Mouse (Mus musculus): ENCODE data around the gene Unc50. TPM values are rescaled to one million over a fixed set of nuclear protein-coding genes. Genes with fewer than 3 reads are reported as not detected.

The Unc50 gene
- polyA plus RNA-seq (2015; fragmentation: Nextera tagmentation; extraction: Ambion mirVana), result 77.2 and 81.4 TPM in 2 replicates

DNA sequence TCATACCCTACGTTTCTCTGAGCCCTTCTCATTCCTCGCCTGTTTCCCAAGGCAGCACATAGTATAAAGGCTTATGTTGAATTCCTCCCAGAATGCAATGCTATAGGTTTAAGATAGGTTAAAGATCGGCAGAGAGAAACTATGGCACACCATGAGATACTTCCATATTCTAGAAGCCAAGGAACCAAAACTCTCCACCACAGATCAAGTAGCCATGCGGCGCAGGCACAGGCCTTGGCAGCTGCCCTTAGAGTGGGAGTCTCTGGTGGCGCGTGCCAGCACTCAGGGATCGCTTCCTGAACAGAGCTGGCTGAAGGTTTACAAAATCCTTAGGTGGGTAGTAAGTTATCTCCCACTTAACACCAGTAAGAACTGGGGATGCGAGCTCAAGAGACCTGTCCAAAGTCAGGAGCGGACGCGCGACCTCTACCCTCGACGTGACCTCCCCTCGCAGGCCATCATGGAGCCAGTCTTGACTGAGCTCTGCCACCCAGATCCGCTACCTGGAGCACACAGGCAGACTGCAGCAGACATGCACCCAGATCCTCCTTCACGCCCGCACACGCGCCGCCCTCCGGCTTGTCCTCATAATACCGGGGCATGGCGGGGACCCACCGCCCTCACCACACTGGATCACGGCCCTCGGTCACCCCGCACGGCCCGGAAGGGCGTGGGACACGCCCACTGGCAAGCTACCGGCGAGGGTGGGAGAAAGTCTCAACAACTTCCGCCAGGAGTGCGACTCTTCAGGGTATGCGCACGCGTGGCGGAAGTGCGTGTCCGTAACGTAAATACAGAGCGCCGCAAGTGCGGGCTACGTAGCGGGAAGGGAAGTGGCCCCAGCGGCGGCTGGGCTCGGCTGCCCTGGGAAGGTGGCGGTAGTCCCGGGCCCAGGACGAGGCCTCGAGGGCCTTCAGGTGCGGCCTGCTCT, at the start of gene Unc50, which contains the start of gene Coa5:
TSS of gene Unc50 (plus strand) at position 774 of the 931 bp plus-strand sequence.
TSS of gene Coa5 (minus strand) at position 738 of the 931 bp plus-strand sequence.
- peaks cover 51% of the 10 kb centered on the region for H3K36me3 ChIP-seq
- 2% methylated on average over 57 of the region's 57 CpGs for WGBS
- H3K4me3 ChIP-seq, result peak within 1 kb of the TSS; percentile 85
- H3K9ac ChIP-seq, result peak within 1 kb of the TSS; percentile 93
- H3K4me2 ChIP-seq, result peak within 1 kb of the TSS; percentile 89
- H3K4me1 ChIP-seq (replicated peaks), result peaks cover 22% of the 10 kb centered on the region
- no peaks in the 10 kb centered on the region for H3K27me3 ChIP-seq
- H3K27ac ChIP-seq, result peak within 1 kb of the TSS; percentile 73
- no peaks in the 10 kb centered on the region for H3K9me3 ChIP-seq (replicated peaks)
- peak; percentile 98 for ATAC-seq (replicated peaks; ENCODE audit: insufficient number of reproducible peaks, insufficient read depth, low FRiP score, low read depth)

DNA sequence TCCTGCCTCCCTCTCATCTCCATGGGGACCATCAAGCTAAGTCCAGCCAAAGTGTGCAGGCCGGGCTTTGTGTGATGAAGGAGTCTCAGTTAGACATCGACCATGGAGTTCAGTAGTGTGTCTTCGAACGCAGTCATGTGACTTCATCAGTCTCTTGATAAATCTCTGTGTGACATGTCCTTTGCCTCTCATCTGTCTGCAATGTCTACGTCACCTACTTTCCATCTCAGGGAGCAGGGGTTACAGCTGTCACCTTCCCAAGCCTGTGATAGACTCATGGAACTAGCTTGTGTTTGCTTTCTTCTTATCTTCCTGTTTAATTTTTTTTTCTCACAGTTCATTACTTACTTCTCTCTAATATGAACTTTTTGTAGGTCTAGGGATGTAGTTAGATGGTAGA, 49.0 kb upstream of the Unc50 start:
- H3K27ac ChIP-seq, result no peak overlapping the region
- H3K4me1 ChIP-seq (replicated peaks), result peaks cover 27% of the 10 kb centered on the region
- H3K9ac ChIP-seq, result no peak overlapping the region
- WGBS, result 75% methylated on average over 5 of the region's 5 CpGs
- H3K4me2 ChIP-seq, result no peak overlapping the region
- H3K27me3 ChIP-seq, result no peaks in the 10 kb centered on the region
- H3K9me3 ChIP-seq (replicated peaks), result no peaks in the 10 kb centered on the region
- peaks cover 12% of the 10 kb centered on the region; the same call in 1 of the 2 replicates for H3K36me3 ChIP-seq
- ATAC-seq (replicated peaks; ENCODE audit: insufficient number of reproducible peaks, insufficient read depth, low FRiP score, low read depth), result no peak
- no peak overlapping the region for H3K4me3 ChIP-seq

DNA sequence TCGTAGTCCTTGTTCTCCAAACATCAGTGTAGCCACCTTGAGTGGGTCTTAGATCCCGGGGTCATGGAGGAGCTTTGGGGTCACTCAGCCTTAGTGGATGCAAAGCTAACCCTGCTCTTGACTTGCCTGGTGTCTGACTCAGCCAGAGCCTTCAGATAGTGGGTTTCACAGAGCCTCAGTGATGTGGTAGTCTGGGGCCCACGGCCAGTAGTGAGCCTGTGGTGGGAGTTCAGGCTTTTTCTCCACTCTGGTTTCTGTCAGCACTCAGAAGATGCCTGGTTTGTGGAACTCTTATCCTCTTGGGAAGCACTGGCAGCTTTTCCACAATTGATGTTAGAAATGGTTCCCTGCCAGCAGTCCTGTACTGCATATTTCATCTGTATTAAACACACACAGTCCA, 45.6 kb upstream of the Unc50 start:
- no peak overlapping the region for H3K9ac ChIP-seq
- H3K27ac ChIP-seq, result peak overlapping the region; percentile 60
- peaks cover 9% of the 10 kb centered on the region; the same call in 1 of the 2 replicates for H3K36me3 ChIP-seq
- WGBS, result 44% methylated on average over 3 of the region's 3 CpGs
- no peak overlapping the region for H3K4me3 ChIP-seq
- no peaks in the 10 kb centered on the region for H3K27me3 ChIP-seq
- H3K9me3 ChIP-seq (replicated peaks), result no peaks in the 10 kb centered on the region
- peaks cover 44% of the 10 kb centered on the region for H3K4me1 ChIP-seq (replicated peaks)
- peak; percentile 30; the same call in 1 of the 2 replicates for ATAC-seq (replicated peaks; ENCODE audit: insufficient number of reproducible peaks, insufficient read depth, low FRiP score, low read depth)
- H3K4me2 ChIP-seq, result no peak overlapping the region

DNA sequence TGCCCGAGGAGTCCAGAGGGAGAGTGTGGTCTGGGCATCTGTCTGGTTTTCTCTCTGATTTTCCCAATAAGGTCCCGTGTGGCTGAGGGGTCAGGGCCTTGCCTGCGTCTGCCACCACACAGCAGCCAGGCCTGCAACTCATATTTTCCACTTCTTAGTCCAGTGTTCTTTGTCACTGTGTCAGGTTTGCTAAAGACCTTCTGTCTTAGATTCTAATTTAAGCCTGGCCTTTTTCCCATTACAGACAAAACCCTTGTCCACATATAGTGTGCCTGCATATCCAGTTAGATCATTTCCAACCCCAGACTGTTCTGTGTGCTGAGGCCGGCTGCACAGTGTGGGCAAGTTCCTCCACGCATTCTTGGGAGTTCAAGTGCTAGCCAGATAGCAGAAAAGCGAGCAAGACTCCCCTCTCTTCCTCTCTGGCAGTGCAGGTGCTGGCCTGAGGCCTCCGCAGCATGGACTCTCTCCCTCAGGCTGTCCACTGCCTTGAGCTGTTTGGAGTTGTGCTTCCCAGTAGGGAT, 43.4 kb upstream of the Unc50 start:
- H3K36me3 ChIP-seq, result 0 out of 2 replicates have a peak, but pooled peaks cover 5% of the 10 kb centered on the region
- H3K4me3 ChIP-seq, result no peak overlapping the region
- H3K9me3 ChIP-seq (replicated peaks), result no peaks in the 10 kb centered on the region
- no peak overlapping the region for H3K9ac ChIP-seq
- peak overlapping the region; percentile 75 for H3K27ac ChIP-seq
- peak; percentile 75 for ATAC-seq (replicated peaks; ENCODE audit: insufficient number of reproducible peaks, insufficient read depth, low FRiP score, low read depth)
- H3K4me1 ChIP-seq (replicated peaks), result peaks cover 44% of the 10 kb centered on the region
- no peaks in the 10 kb centered on the region for H3K27me3 ChIP-seq
- 22% methylated on average over 7 of the region's 7 CpGs for WGBS
- H3K4me2 ChIP-seq, result no peak overlapping the region

DNA sequence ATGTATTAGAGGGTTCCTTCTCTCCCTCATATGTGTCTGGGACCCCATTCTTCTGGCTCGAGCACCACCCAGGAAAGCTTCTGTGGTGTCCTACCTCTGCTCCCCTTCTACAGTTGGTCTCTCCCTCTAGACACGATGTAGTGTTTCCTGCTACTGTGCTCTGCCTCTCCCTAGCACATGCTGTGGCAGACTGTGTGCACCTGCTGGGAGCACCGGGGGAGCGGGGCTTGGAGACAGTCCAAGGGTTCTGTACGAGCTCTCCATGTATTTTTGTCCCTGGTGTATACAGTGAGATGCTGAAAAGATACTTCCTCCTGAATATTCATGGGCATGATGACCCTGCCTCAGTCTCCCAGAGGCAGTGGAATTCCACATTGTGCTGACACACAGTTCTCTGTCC, 36.8 kb upstream of the Unc50 start:
- WGBS, result 70% methylated on average over 5 of the region's 5 CpGs

GRCm38 (mm10) chr1:37396481-37396880, 33.5 kb upstream of the Unc50 start:
- peaks cover 17% of the 10 kb centered on the region for H3K4me1 ChIP-seq (replicated peaks)
- no peak overlapping the region for H3K9ac ChIP-seq
- no peaks in the 10 kb centered on the region for H3K9me3 ChIP-seq (replicated peaks)
- H3K4me3 ChIP-seq, result no peak overlapping the region
- no peak overlapping the region for H3K27ac ChIP-seq
- 0 out of 2 replicates have a peak, but pooled peaks cover 2% of the 10 kb centered on the region for H3K36me3 ChIP-seq
- H3K27me3 ChIP-seq, result no peaks in the 10 kb centered on the region
- 88% methylated on average over 1 of the region's 1 CpGs for WGBS
- no peak for ATAC-seq (replicated peaks; ENCODE audit: insufficient number of reproducible peaks, insufficient read depth, low FRiP score, low read depth)
- H3K4me2 ChIP-seq, result no peak overlapping the region

More for the DNA sequence above, 36.8 kb upstream of the Unc50 start:
- ATAC-seq (replicated peaks; ENCODE audit: insufficient number of reproducible peaks, insufficient read depth, low FRiP score, low read depth), result no peak
- no peak overlapping the region for H3K4me3 ChIP-seq
- no peaks in the 10 kb centered on the region for H3K9me3 ChIP-seq (replicated peaks)
- no peak overlapping the region for H3K27ac ChIP-seq
- H3K4me1 ChIP-seq (replicated peaks), result no peaks in the 10 kb centered on the region
- H3K36me3 ChIP-seq, result 0 out of 2 replicates have a peak, but pooled peaks cover 7% of the 10 kb centered on the region
- no peak overlapping the region for H3K4me2 ChIP-seq
- no peaks in the 10 kb centered on the region for H3K27me3 ChIP-seq
- no peak overlapping the region for H3K9ac ChIP-seq

- no peaks in the 10 kb centered on the region for H3K9me3 ChIP-seq (replicated peaks)
- WGBS, result 49% methylated on average over 3 of the region's 3 CpGs
- ATAC-seq (replicated peaks; ENCODE audit: insufficient number of reproducible peaks, insufficient read depth, low FRiP score, low read depth), result no peak
Measured at GRCm38 (mm10) chr1:37398961-37399360, 31.0 kb upstream of the Unc50 start.

DNA sequence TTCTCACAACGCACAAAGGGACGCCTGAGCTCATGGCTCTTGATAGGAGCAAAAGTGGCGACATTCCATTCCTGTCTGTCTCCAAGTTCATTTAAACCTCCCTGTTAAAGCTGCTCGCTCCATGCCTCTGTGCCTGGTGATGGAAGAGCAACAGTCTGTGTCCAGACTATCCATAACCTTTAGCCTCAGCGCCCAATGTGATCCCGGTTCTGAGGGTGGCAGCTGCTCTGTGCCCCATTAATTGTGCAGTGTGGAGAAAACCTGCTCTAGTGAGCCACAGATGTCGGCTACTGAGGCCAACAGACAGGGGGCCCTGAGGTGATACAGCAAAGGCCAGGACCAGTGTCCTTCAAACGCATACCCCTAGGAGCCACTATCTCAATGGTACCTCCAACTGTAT, 30.2 kb upstream of the Unc50 start:
- Histone ChIP-seq H3K4me1 (replicated peaks) (peaks cover 17% of the 10 kb centered on the region), H3K4me2 (peak overlapping the region; percentile 30; the same call in 1 of the 2 replicates), H3K9ac (no peak overlapping the region), H3K27me3 (no peaks in the 10 kb centered on the region), H3K4me3 (no peak overlapping the region), H3K9me3 (replicated peaks) (no peaks in the 10 kb centered on the region), H3K27ac (peak overlapping the region; percentile 61), H3K36me3 (no peaks in the 10 kb centered on the region)
- 37% methylated on average over 8 of the region's 8 CpGs for WGBS
- no peak for ATAC-seq (replicated peaks; ENCODE audit: insufficient number of reproducible peaks, insufficient read depth, low FRiP score, low read depth)

More at GRCm38 (mm10) chr1:37398961-37399360, 31.0 kb upstream of the Unc50 start:
- H3K4me2 ChIP-seq, result no peak overlapping the region
- peaks cover 17% of the 10 kb centered on the region for H3K4me1 ChIP-seq (replicated peaks)
- H3K27ac ChIP-seq, result 0 out of 2 replicates have a peak overlapping the region, but pooled peaks have one; percentile 61
- H3K36me3 ChIP-seq, result no peaks in the 10 kb centered on the region
- H3K27me3 ChIP-seq, result no peaks in the 10 kb centered on the region
- no peak overlapping the region for H3K9ac ChIP-seq
- H3K4me3 ChIP-seq, result no peak overlapping the region

DNA sequence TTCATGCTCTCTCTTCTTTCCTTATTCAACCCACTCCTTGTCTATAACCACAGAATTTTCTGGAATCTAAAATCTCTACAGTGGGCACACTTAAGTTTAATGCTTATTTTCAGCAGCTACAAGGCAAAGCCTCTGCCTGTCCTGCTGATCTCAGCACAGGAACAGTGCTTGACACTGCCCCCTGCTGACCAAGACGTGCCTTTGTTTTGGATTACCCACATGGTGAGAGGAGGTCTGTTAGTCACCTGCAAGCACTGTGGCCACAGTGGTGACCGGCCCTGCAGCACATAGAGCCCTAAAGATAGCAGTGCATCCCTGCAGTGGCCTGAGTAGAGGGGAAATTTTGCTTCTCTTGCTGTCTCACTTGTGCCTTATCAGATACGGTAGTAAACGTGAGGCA, 28.3 kb upstream of the Unc50 start:
- Histone ChIP-seq H3K36me3 (no peaks in the 10 kb centered on the region), H3K9me3 (replicated peaks) (no peaks in the 10 kb centered on the region), H3K9ac (no peak overlapping the region), H3K4me2 (no peak overlapping the region), H3K27me3 (no peaks in the 10 kb centered on the region), H3K4me1 (replicated peaks) (peaks cover 17% of the 10 kb centered on the region), H3K4me3 (no peak overlapping the region), H3K27ac (no peak overlapping the region)
- 42% methylated on average over 4 of the region's 4 CpGs for WGBS
- ATAC-seq (replicated peaks; ENCODE audit: insufficient number of reproducible peaks, insufficient read depth, low FRiP score, low read depth), result no peak

DNA sequence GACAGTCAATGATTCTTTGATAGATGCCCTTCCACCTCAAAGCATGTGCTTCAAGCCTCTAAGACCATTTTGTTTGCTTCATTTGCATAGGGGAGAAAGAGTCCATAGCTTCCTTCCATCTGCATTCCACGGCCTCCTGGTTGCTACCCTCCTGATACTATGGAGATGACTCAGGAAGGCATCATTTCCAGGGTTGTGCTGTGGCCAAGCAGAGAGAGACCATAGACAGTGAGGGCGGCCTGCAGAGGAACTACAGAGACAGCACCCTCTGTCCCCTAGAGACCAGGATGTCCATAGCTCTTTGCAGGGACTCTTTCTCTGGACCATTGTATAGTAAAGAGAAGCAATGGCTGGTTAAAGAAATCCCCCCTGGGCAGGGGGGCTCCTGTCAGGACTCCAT, 24.8 kb upstream of the Unc50 start:
- no peaks in the 10 kb centered on the region for H3K36me3 ChIP-seq
- H3K4me1 ChIP-seq (replicated peaks), result peaks cover 3% of the 10 kb centered on the region; the same call in 1 of the 2 replicates
- H3K4me3 ChIP-seq, result no peak overlapping the region
- WGBS, result 89% methylated on average over 2 of the region's 2 CpGs
- no peaks in the 10 kb centered on the region for H3K9me3 ChIP-seq (replicated peaks)
- no peak overlapping the region for H3K27ac ChIP-seq
- no peak overlapping the region for H3K9ac ChIP-seq
- no peak overlapping the region for H3K4me2 ChIP-seq
- ATAC-seq (replicated peaks; ENCODE audit: insufficient number of reproducible peaks, insufficient read depth, low FRiP score, low read depth), result no peak
- H3K27me3 ChIP-seq, result no peaks in the 10 kb centered on the region

DNA sequence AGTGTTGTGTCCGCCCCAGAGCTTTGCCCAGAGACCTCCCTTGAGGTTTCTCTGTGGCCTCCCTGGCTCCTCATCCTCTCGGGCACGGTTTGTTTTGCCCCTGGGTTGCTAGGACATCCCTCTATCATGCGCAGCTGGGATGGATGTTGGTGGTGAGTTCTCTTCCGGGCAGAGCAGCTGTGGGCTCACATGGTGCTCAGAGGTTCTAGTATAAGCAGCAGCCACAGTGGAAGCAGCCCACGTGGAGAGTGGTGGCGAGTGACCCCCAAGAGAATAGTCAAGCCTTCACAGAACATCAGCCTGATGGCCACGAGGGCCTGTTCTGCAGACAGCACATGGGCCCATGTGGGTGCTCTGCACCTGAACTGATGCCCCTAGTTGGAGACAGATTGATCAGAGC, 22.7 kb upstream of the Unc50 start:
- Histone ChIP-seq H3K27me3 (no peaks in the 10 kb centered on the region), H3K27ac (no peak overlapping the region), H3K9me3 (replicated peaks) (no peaks in the 10 kb centered on the region), H3K4me1 (replicated peaks) (peaks cover 3% of the 10 kb centered on the region; the same call in 1 of the 2 replicates), H3K4me2 (no peak overlapping the region), H3K36me3 (no peaks in the 10 kb centered on the region), H3K9ac (no peak overlapping the region), H3K4me3 (no peak overlapping the region)
- ATAC-seq (replicated peaks; ENCODE audit: insufficient number of reproducible peaks, insufficient read depth, low FRiP score, low read depth), result no peak
- 78% methylated on average over 8 of the region's 8 CpGs for WGBS
